Mouse (Mus musculus): Measurements from ENCODE around the gene Gm49387. TPM values are rescaled to one million over a fixed set of nuclear protein-coding genes. Genes with fewer than 3 reads are reported as not detected.

Gene Gm49387
- total RNA-seq, 2 experiments from 2014 or later = not detected

Other genes with a start within 250 kb of the Gm49387 start
- gene Sh3bp5, start 204.8 kb downstream of the Gm49387 start, total RNA-seq (2021) = 10 to 100 TPM; 73.5 to 73.9 TPM
- gene Eaf1, start 146.5 kb downstream of the Gm49387 start, total RNA-seq (2021) = 10 to 100 TPM; 15.8 to 16.6 TPM
- gene Mettl6, start 145.8 kb downstream of the Gm49387 start, total RNA-seq (2021) = 10 to 100 TPM; 24.9 to 29.4 TPM
- 1 to 10 TPM; 2.9 to 3.1 TPM for gene Colq, start 49.5 kb downstream of the Gm49387 start, total RNA-seq (2021)
- gene Btd, start 150 bp upstream of the Gm49387 start, total RNA-seq (2021) = 1 to 10 TPM; 7.9 to 8.5 TPM
- 1 to 10 TPM; 5.0 to 6.9 TPM for gene Hacl1, start 408 bp upstream of the Gm49387 start, total RNA-seq (2021)
- 10 to 100 TPM; 46.8 to 54.8 TPM for gene Ankrd28, start 189.8 kb upstream of the Gm49387 start, total RNA-seq (2021)